Mouse (Mus musculus) thymus, adult 2 months (tissue): Measurements from ENCODE around the gene Amfr.

ENCODE experiments used
- CTCF ChIP-seq: fragments of 200-500 bp; IDR thresholded peaks from 2 replicates; pipeline ENCODE4 v1.5.1; 2012; ENCODE audit warnings: mild to moderate bottlenecking, control low read depth, low read length, moderate library complexity, borderline replicate concordance; ENCODE audit not compliant: control insufficient read depth, poor library complexity, insufficient read depth; ENCODE audit errors: extremely low read depth
- POLR2A ChIP-seq: fragments of 200-500 bp; IDR thresholded peaks from 2 replicates; pipeline ENCODE4 v1.6.1; 2012; ENCODE audit warnings: mild to moderate bottlenecking, low read length, control low read depth, moderate library complexity; ENCODE audit not compliant: control insufficient read depth, poor library complexity, insufficient read depth; ENCODE audit errors: extremely low read depth

DNA sequence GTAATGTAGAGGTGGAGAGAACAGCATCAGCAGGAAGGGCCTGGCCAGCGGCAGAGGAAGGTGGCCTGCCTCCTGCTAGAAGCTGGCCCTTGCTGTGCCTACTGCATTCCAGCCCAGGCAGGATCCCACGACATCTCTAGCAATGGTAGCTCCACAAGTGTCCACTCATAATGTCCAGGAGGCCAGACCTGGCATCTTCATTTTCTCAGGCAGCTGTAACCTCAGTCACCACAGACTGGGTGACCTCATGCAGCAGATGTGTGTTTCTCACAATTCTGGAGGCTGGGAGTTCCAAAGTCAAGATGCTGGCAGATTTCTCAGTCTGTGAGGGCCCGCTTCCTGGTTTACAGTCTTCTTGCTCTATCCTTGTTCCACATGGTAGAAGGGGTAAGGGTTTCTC is 74.4 kb downstream of the Amfr start:
- TF ChIP-seq CTCF (no peak), POLR2A (no peak)
